Mouse (Mus musculus) kidney, postnatal 25 days (tissue): ENCODE data around the gene Vps35l.

ENCODE experiments used
- DNase-seq, 2 experiments: peaks; one replicate each; pipeline ENCODE4 v3.0.0; 2021; ENCODE audit warnings: mixed read lengths in 2 of 2

Vps35l gene

DNA sequence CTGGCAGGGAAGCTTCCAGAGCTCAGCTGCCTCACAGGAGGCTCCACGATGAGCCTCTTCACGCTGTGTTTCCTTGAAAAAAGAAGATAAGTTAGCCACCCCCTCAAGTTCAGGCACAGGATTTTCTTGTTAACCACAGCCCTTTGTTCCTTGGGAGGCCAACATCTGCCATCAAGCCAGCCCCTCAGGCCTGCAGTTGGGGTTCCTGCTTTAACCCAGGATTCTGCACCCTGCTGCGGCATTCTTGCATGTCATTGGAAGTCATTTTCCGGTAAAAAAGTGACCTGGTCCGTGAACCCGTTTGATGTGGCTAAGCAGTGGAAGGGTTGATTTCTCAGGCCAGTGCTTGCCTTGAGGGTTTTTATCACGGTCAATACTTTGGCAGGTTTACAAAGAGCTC is 84.4 kb downstream of the Vps35l start:
- DNase-seq: no peak

- no peak for DNase-seq
Measured at GRCm38 (mm10) chr7:118827975-118828416, 88.0 kb downstream of the Vps35l start.

GRCm38 (mm10) chr7:118837901-118838300 is 97.9 kb downstream of the Vps35l start:
- DNase-seq: no peak

- DNase-seq: no peak
Measured at GRCm38 (mm10) chr7:118841030-118841745, 101.2 kb downstream of the Vps35l start.

DNA sequence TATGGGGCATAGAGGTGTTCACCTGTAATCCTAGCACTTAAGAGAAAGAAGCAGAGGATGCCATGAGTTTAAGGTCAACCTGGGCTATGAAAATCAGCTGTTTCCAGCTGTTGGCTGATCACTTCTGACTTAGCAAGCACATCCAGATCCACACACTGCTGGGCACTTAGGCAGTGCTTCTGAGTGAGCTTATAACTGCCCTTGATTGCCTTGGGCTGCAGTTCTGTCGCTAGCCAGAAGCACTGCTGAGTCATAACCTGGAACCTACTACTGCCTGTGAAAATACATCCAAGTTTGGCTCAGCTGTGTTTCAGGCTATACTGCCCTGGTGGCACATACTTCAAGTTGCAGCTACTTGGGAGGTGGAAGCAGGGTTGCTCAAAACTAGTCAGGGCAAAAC is 101.8 kb downstream of the Vps35l start:
- no peak for DNase-seq

DNA sequence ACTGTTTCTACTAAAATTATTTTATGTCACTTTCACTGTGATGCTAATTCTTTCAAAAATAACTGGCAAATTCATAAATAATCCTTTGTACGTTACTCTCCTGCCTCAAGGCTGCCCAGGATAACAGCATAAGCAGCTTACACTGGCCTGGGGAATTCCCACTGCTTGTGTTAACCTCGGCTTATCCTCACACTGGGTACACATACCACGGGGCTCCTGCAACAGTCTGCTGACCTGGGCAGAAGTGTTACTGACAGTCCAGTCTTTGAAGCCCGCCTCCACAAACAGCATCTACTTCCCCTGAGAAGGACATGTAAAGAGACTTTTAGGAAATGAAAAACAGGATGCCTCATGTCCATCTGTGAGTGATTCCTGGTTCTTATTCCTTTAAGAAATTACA is 102.9 kb downstream of the Vps35l start:
- DNase-seq: no peak

DNA sequence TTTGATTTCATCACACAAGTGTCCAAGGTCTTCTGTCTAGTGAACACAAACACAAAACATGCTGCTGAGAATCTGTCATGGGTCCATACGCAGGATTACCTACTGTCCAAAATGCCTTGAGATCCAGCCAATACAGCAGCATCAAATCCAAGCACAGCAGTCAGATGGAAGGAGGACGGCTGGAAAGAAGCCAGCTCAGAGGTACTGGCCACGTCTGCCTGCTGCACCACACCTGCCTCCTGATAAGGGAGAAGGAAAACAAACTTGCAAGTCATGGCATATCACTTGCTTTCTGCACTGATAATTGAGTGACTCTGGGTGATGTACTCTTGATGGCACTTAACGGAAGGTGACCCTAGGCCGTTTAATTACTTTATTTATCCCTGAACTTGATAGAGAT is 105.1 kb downstream of the Vps35l start:
- no peak for DNase-seq

GRCm38 (mm10) chr7:118846329-118846728 is 106.3 kb downstream of the Vps35l start:
- DNase-seq: no peak

- DNase-seq: peak; percentile 59 to 85
Measured at GRCm38 (mm10) chr7:118848796-118849195, 108.8 kb downstream of the Vps35l start.

DNA sequence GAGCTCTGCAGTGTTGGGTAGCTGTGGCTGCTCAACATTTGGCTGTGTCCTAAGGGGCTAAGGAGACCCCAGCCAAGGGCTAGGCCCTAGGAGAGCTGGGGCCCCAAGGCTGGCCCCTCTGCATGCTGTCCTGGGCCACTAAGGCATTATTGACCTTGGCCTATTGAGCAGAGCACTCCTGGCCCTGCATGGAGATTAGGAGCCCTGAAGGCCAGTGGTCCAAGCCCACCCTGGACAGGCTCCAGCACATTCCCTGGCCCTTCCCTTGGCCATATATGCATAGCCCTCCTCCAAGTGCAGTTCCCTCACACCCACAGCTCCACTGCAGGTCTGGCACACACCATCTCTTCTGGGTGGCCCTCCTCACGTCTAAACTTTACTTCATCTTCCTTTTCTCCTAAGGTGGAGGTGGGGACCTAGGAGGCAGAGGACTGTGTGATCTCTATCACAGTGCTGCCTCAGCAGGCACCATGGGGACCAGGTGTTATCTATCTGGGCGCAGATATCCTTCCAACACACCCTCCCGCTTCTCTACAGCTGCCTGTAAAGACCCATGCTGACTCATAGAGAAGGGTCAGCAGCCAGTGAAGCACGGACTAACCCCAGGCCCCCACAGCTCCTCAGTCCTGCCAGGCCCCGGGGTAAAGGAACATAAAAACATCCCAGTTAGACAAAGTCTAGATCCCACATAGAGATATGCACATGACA is 109.7 kb downstream of the Vps35l start:
- no peak for DNase-seq

GRCm38 (mm10) chr7:118850676-118851290 is 110.8 kb downstream of the Vps35l start:
- DNase-seq: peak in 1 of 2 experiments; percentile 13

GRCm38 (mm10) chr7:118851571-118851970 is 111.5 kb downstream of the Vps35l start:
- no peak for DNase-seq

DNA sequence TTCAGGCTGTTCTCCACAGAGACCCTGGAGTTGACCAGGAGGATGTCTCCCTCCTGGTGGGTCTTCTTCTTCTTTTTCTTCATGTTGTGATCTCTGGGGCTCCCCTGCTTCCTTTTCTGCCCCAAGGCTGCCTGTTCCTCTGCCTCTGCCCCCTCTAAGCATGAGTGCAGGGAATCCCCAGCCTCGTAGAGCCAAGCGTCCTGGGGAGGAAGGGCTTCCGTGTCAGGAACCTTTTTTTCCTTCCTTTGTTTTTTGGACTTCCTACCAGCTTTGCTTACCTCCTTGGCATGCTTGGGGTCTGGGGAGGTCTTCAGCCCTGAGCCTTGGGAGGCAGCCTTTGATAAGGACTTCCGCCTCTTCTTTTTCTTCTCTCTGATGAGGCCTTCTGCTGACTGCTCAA is 112.6 kb downstream of the Vps35l start:
- no peak for DNase-seq

DNA sequence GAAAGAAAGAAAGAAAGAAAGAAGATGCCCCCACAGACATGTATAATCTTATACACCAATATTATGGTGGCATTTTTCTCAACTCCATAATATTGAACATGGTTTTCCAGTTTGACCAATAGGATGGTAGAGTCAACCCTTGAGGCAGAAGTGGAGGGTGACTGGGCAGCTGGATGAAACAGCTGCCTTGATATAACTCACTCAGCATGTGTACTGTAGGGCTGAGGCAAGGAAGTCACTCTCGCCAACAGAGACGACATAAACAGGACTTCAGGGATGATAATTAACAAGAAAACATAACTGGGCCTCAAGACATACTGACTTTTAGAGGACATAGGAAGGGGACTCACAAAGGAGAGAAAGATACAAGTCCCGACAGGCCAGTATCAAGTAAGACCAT is 114.6 kb downstream of the Vps35l start:
- no peak for DNase-seq

DNA sequence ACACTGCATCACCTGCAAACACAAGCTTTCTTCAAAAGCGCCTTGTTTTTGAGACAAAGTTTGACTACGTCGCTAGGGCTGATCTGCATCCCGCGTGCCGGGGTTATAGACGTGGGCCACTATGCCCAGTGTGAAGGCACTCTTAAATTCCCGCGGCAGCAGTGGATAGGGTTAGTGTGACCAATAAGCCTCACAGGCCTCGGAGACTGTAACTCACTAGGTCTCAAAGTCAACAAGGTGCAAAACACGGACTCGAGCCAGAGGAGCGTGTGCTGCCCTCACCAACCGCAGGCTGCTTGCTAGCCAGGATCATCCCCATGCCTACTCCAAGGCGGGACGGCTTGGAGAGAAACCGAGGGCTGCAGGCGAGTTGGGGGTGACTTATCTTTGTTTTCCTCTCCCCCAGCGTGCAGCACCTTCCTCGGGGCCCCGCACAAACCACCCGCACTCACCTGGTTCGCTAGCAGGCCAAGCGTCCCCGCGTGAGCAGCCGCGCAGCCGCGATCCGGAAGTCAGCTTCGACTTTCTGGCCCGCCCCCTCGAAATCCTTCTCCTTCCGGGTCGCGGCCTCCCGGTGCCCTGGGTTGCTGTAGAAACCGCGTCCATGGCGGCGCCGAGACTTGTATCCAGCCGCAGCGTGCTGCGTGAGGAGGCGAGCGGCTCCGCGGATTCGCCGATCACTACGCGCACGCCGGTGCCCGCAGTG is 115.3 kb downstream of the Vps35l start, which contains the start of gene Iqck:
TSS of gene Iqck (plus strand) at position 582 of the 706 bp plus-strand sequence.
- DNase-seq: peak; percentile 93 to 94

DNA sequence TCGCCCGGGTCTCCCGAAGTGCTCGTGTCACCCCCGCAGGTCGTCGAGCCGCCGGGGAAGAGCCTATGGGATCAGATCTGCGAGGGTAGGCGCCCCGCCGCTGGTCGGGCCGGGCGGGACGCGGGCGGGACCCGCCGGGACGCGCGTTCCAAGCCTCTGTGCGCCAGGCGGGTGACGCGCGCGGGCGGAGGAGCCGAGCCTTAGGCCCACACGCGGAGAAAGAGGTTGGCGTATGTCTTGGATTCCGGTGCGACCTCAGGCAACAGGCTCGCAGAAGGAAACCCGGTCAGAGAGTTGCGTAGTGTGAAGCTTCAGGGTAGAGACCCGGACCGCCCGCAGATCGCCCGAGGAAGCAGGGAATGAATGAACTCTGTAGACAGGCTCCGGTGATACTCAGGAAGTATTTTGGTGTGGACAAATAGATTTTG is 115.9 kb downstream of the Vps35l start, which contains the start of gene Knop1:
TSS of gene Knop1 (minus strand) at position 378 of the 428 bp plus-strand sequence.
- no peak for DNase-seq

DNA sequence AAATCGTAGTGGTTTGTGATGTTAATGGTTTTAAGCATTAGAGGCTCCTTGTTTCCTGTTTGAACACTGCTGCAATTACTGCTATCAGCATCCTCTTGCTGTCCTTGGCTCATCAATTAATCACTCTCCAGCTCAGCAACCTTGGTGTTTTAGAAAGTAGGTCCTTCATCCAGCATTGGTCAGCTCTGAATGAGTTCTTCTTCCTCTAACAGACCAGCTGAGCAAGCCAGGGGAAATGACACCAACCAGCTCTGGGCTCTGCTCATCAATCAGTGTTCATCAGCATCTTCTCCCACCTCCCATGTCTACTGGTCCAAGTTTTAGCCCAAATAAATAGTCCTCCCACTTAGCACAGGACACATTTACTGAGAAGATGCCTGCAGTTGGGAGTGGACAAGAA is 118.6 kb downstream of the Vps35l start:
- no peak for DNase-seq

- DNase-seq: no peak
Measured at GRCm38 (mm10) chr7:118865362-118865761, 125.3 kb downstream of the Vps35l start.

- no peak for DNase-seq
Measured at GRCm38 (mm10) chr7:118879466-118880029, 139.5 kb downstream of the Vps35l start.

DNA sequence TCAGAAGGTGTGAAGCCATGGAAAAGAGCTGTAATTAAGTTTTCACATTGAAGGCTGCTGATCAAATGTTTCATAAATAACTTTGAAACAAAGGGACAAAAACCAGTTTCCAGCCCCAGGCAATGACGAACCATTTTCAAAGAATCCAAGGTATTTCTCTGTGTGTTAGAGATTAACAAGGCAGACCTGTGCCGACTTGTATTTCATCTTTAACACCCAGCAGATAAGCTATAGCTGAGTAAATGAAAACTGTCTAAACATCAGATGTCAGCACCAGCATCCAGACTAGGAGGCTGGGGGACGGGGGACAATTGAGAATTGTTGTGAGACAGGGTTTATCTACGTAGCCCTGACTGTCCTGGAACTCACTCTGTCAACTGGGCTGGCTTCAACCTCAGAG is 143.9 kb downstream of the Vps35l start:
- no peak for DNase-seq

DNA sequence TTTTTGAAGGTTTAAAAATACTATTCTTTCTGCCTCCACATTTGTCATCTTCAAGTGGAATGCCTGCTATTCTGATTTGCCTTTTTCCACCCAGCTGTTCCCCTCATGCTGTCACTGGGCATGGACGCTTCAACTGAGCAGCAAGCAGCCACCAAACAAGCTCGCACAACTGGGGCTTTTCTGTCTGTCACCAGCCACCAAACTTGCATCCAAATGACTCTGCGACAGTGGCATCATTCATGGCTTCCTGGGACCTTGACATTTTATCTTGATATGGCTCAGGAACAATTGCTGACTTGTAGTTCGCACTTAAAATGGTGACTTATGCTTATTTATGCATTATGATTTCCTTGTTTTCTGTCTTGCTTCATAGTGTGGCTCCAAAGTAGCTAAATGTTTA is 144.9 kb downstream of the Vps35l start:
- no peak for DNase-seq

DNA sequence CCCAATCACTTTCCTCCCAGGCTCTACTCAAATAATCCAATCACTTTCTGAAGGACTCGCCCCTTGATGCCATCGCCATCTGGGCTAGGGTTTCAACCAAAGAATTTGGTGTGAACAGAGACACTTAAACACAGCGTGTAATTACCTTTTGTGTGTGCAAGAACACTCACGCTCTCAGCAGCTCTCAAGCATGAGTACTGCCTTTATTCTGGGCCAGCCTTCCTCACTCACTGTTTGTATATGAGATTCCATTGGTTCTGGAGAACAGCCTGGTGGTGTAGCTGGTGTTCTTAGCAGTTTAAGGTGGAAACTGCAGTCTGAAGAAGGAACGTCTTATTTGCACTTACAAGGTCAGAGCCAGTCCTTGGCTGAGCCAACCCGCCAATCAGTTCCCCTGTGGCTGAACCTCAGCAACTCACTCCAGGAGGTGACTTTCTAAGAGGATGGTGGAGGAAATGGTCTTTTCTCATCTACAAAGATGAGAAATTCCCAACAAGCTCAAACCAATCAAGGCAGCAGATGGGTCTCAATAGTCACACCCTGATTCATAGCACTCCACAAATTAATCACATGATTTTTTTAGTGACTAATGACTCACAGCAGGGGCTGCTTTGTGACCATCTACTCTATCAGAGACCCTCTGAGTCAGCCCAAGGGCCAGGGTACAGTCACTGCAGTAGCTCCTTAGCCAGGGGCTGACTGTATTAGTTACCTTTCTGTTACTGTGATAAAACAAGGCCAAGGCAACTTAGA is 147.5 kb downstream of the Vps35l start:
- no peak for DNase-seq
